Mouse (Mus musculus): Measurements from ENCODE around the gene Cep135.

DNA sequence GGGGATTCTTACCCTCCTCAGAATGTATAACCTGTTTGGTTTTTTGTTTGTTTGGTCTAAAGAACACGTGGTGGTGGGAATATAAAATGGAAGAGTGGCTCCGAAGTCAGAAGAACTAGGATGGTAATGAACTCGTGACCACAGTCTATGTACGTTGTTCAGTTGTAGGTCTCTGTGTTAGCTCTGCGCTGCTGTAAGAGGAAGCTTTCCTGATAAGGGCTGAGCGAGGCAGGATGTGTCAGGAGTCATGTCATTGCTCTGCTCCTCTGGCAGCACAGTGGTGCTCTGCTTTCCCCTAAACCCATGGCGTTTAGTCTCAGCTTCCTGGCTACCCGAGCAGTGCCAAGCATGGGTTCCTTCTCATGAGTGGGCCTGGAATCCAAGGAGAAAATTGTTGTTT is 38.1 kb upstream of the Cep135 start:
- TF ChIP-seq POLR2A (IDR thresholded peaks at IDR 0.05; ENCODE audit: borderline replicate concordance, low read depth, low read length) = no peak
- TF ChIP-seq CTCF (IDR thresholded peaks at IDR 0.05; ENCODE audit: low read depth, low read length) = no peak

All from bone marrow macrophage, adult 2 months (primary cell).